Mouse (Mus musculus): ENCODE results near the gene Fam207a. TPM values are rescaled to one million over a fixed set of nuclear protein-coding genes. Genes with fewer than 3 reads are reported as not detected.

The Fam207a gene
- 14.9 and 16.0 TPM in 2 replicates for polyA plus RNA-seq (2015; fragmentation: Nextera tagmentation; extraction: Ambion mirVana)

- under 1% methylated on average over 75 of the region's 75 CpGs for WGBS (ENCODE audit: insufficient replicate concordance)
- peak; percentile 92 for ATAC-seq (ENCODE audit: insufficient read depth)
- Histone ChIP-seq H3K27ac (replicated peaks) (peak within 1 kb of the TSS; percentile 81), H3K4me1 (replicated peaks) (peaks cover 47% of the 10 kb centered on the region), H3K4me3 (replicated peaks) (peak within 1 kb of the TSS; percentile 93), H3K4me2 (peak within 1 kb of the TSS; percentile 92), H3K27me3 (no peaks in the 10 kb centered on the region), H3K9me3 (replicated peaks) (no peaks in the 10 kb centered on the region), H3K9ac (peak within 1 kb of the TSS; percentile 94), H3K36me3 (replicated peaks) (peaks cover 35% of the 10 kb centered on the region)
These were observed at the start of gene Fam207a for GRCm38 (mm10) chr10:77515385-77516348. Gene Fam207a, minus strand, starts transcription at chr10:77515785.

DNA sequence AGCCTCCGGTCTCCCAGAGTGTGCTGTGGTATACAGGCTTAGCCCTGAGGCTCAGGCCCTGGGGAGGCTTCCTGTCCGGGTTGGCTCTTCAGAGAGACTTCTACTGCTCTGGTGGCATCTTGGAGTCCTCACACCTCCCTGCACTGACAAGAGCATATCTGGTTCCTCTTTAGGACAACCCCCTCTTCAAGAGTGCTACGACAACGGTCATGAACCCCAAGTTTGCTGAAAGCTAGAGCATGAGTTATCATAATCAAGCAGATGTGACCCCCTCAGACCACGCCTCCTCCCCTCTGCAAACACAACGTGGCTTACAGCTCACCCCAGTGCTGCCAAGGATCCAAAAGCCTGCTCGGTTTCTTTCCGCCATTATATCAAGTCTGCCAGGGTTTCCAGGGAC is 49.4 kb upstream of the Fam207a start:
- WGBS (ENCODE audit: insufficient replicate concordance) = 44% methylated on average over 8 of the region's 8 CpGs
- Histone ChIP-seq H3K4me2 (no peak overlapping the region), H3K4me1 (replicated peaks) (peaks cover 25% of the 10 kb centered on the region), H3K27me3 (no peaks in the 10 kb centered on the region), H3K9ac (no peak overlapping the region), H3K4me3 (replicated peaks) (no peak overlapping the region), H3K9me3 (replicated peaks) (no peaks in the 10 kb centered on the region), H3K36me3 (replicated peaks) (no peaks in the 10 kb centered on the region), H3K27ac (replicated peaks) (no peak overlapping the region)
- no peak for ATAC-seq (ENCODE audit: insufficient read depth)

GRCm38 (mm10) chr10:77561508-77561907 is 45.9 kb upstream of the Fam207a start:
- Histone ChIP-seq H3K27me3 (no peaks in the 10 kb centered on the region), H3K4me1 (replicated peaks) (peaks cover 25% of the 10 kb centered on the region), H3K9ac (no peak overlapping the region), H3K4me2 (no peak overlapping the region), H3K36me3 (replicated peaks) (no peaks in the 10 kb centered on the region), H3K27ac (replicated peaks) (no peak overlapping the region), H3K4me3 (replicated peaks) (no peak overlapping the region), H3K9me3 (replicated peaks) (no peaks in the 10 kb centered on the region)
- 33% methylated on average over 2 of the region's 2 CpGs for WGBS (ENCODE audit: insufficient replicate concordance)
- ATAC-seq (ENCODE audit: insufficient read depth) = peak; percentile 37

GRCm38 (mm10) chr10:77560830-77561229 is 45.2 kb upstream of the Fam207a start:
- ATAC-seq (ENCODE audit: insufficient read depth) = no peak
- Histone ChIP-seq H3K27me3 (no peaks in the 10 kb centered on the region), H3K36me3 (replicated peaks) (no peaks in the 10 kb centered on the region), H3K27ac (replicated peaks) (no peak overlapping the region), H3K4me3 (replicated peaks) (no peak overlapping the region), H3K9ac (no peak overlapping the region), H3K4me2 (no peak overlapping the region), H3K4me1 (replicated peaks) (peaks cover 25% of the 10 kb centered on the region), H3K9me3 (replicated peaks) (no peaks in the 10 kb centered on the region)
- 69% methylated on average over 9 of the region's 9 CpGs for WGBS (ENCODE audit: insufficient replicate concordance)

DNA sequence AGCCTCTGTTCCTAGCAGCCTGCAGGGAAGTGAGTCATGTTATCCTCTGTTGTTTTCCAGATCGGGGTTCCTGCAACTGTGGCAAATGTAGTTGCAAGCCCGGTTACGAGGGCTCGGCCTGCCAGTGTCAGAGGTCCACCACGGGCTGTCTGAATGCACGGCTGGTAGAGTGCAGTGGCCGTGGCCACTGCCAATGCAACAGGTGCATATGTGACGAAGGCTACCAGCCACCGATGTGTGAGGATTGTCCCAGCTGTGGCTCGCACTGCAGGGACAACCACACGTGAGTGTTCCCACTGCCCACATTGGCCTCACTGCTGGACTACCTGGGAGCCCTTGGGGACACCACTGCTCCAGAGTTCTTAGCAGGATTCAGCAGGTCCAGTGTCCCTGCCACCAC is 44.5 kb upstream of the Fam207a start:
- Histone ChIP-seq H3K36me3 (replicated peaks) (no peaks in the 10 kb centered on the region), H3K4me3 (replicated peaks) (no peak overlapping the region), H3K9ac (no peak overlapping the region), H3K9me3 (replicated peaks) (no peaks in the 10 kb centered on the region), H3K27me3 (no peaks in the 10 kb centered on the region), H3K27ac (replicated peaks) (no peak overlapping the region), H3K4me2 (no peak overlapping the region), H3K4me1 (replicated peaks) (peaks cover 23% of the 10 kb centered on the region)
- WGBS (ENCODE audit: insufficient replicate concordance) = 67% methylated on average over 11 of the region's 11 CpGs
- ATAC-seq (ENCODE audit: insufficient read depth) = no peak

- ATAC-seq (ENCODE audit: insufficient read depth) = no peak
- H3K4me1 ChIP-seq (replicated peaks) = peaks cover 16% of the 10 kb centered on the region
- H3K4me2 ChIP-seq = no peak overlapping the region
- WGBS (ENCODE audit: insufficient replicate concordance) = 77% methylated on average over 4 of the region's 4 CpGs
- no peak overlapping the region for H3K4me3 ChIP-seq (replicated peaks)
- H3K9ac ChIP-seq = no peak overlapping the region
- H3K9me3 ChIP-seq (replicated peaks) = no peaks in the 10 kb centered on the region
- no peaks in the 10 kb centered on the region for H3K36me3 ChIP-seq (replicated peaks)
- H3K27me3 ChIP-seq = no peaks in the 10 kb centered on the region
- no peak overlapping the region for H3K27ac ChIP-seq (replicated peaks)
These were observed 42.1 kb upstream of the Fam207a start for GRCm38 (mm10) chr10:77557641-77558040.

DNA sequence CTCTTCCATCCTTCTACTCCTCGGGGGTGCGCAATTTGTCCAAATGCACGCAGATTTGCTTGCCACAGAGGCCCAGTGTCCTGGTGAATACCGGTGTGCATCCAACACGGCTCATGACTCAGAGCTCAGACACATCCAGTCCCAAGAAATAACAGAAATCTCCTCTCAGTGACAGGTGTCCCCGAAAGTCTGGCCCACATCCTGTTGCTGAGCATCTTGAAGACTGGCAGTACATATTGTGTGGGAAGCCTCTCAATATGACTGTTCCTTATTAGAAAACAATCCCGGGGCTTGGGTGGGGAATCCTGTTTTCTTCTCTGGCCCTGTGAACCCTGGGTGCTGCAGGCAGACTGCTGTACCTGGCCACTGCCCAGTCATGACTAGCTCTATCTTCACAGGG is 41.0 kb upstream of the Fam207a start:
- no peak overlapping the region for H3K4me2 ChIP-seq

DNA sequence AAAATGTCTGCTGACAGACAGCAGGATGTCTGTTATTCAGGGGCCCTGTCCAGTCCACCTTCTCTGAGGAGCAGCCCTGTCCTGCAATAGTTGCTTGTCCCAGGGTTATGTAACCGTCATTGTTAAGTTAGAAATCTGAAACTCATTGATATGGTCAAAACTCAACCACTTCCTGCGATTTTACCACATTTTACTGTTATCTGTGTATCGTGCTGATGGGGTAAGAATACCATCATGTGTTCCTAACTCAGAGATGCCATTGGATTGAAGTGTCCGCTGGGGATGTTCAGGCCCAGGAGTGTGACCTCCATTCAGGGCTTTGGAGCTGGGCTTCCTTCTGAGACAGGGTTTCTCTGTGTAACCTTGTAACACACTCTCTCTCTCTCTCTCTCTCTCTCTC is 39.3 kb upstream of the Fam207a start:
- Histone ChIP-seq H3K9ac (no peak overlapping the region), H3K4me3 (replicated peaks) (no peak overlapping the region), H3K27me3 (no peaks in the 10 kb centered on the region), H3K36me3 (replicated peaks) (no peaks in the 10 kb centered on the region), H3K4me1 (replicated peaks) (0 out of 2 replicates have a peak, but pooled peaks cover 3% of the 10 kb centered on the region), H3K9me3 (replicated peaks) (no peaks in the 10 kb centered on the region), H3K4me2 (no peak overlapping the region), H3K27ac (replicated peaks) (no peak overlapping the region)
- WGBS (ENCODE audit: insufficient replicate concordance) = 49% methylated on average over 4 of the region's 4 CpGs
- ATAC-seq (ENCODE audit: insufficient read depth) = no peak

More for the DNA sequence above, 41.0 kb upstream of the Fam207a start:
- H3K4me1 ChIP-seq (replicated peaks) = peaks cover 14% of the 10 kb centered on the region
- no peaks in the 10 kb centered on the region for H3K27me3 ChIP-seq
- 79% methylated on average over 7 of the region's 7 CpGs for WGBS (ENCODE audit: insufficient replicate concordance)
- H3K9ac ChIP-seq = no peak overlapping the region
- no peak for ATAC-seq (ENCODE audit: insufficient read depth)
- no peak overlapping the region for H3K27ac ChIP-seq (replicated peaks)
- H3K9me3 ChIP-seq (replicated peaks) = no peaks in the 10 kb centered on the region
- no peak overlapping the region for H3K4me3 ChIP-seq (replicated peaks)
- H3K36me3 ChIP-seq (replicated peaks) = no peaks in the 10 kb centered on the region

GRCm38 (mm10) chr10:77553285-77553684 is 37.7 kb upstream of the Fam207a start:
- 68% methylated on average over 4 of the region's 4 CpGs for WGBS (ENCODE audit: insufficient replicate concordance)
- no peak for ATAC-seq (ENCODE audit: insufficient read depth)
- H3K4me1 ChIP-seq (replicated peaks) = 0 out of 2 replicates have a peak, but pooled peaks cover 6% of the 10 kb centered on the region

DNA sequence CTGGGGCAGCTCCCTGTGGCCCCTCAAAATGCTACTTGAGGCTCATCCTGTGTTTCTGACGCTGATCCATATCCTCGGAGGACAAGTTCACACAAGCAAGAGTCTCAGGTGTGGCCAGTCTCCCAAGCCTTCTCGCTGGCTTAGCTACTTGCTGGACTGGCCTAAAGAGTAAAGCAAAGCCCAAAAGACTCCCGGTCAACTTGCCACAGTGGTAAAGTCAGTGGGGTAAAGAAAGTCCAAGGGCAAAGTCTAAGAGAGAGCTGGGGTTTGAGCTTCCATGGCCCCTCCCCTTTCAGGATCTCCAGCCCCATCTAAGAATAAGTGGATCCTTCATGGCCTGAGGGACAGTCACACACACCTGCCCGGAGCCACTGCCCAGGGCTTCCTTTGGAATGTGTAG is 36.6 kb upstream of the Fam207a start:
- Histone ChIP-seq H3K4me2 (no peak overlapping the region), H3K36me3 (replicated peaks) (no peaks in the 10 kb centered on the region), H3K9me3 (replicated peaks) (no peaks in the 10 kb centered on the region), H3K27ac (replicated peaks) (no peak overlapping the region), H3K4me1 (replicated peaks) (0 out of 2 replicates have a peak, but pooled peaks cover 6% of the 10 kb centered on the region), H3K27me3 (no peaks in the 10 kb centered on the region), H3K4me3 (replicated peaks) (no peak overlapping the region), H3K9ac (no peak overlapping the region)
- 73% methylated on average over 5 of the region's 5 CpGs for WGBS (ENCODE audit: insufficient replicate concordance)
- ATAC-seq (ENCODE audit: insufficient read depth) = no peak

More at GRCm38 (mm10) chr10:77553285-77553684, 37.7 kb upstream of the Fam207a start:
- H3K4me3 ChIP-seq (replicated peaks) = no peak overlapping the region
- no peaks in the 10 kb centered on the region for H3K36me3 ChIP-seq (replicated peaks)
- no peak overlapping the region for H3K27ac ChIP-seq (replicated peaks)
- H3K4me2 ChIP-seq = no peak overlapping the region
- H3K27me3 ChIP-seq = no peaks in the 10 kb centered on the region
- H3K9ac ChIP-seq = no peak overlapping the region
- H3K9me3 ChIP-seq (replicated peaks) = no peaks in the 10 kb centered on the region

DNA sequence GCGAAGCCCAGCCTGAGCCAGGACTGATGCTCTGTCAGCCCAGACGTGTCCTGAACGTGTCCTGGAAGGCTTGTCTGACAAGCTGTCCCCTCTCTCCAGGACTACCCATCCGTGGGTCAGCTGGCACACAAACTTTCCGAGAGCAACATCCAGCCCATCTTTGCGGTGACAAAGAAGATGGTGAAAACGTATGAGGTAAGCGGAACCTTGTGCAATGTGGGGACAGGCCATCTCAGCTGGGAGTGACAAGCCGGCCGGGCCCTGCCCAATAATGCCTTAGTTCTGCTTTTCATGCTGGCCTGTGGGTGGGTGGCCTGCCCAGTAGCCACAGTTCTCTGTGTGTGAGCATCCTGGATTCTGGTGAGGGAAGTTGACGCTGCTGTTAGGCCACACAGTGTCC is 35.3 kb upstream of the Fam207a start:
- H3K27me3 ChIP-seq = no peaks in the 10 kb centered on the region
- 63% methylated on average over 11 of the region's 11 CpGs for WGBS (ENCODE audit: insufficient replicate concordance)
- peak overlapping the region; percentile 53; the same call in 1 of the 2 replicates for H3K27ac ChIP-seq (replicated peaks)
- H3K4me2 ChIP-seq = no peak overlapping the region
- no peak overlapping the region for H3K4me3 ChIP-seq (replicated peaks)
- H3K9ac ChIP-seq = no peak overlapping the region
- ATAC-seq (ENCODE audit: insufficient read depth) = peak; percentile 28; the same call in 1 of the 2 replicates
- no peaks in the 10 kb centered on the region for H3K9me3 ChIP-seq (replicated peaks)
- no peaks in the 10 kb centered on the region for H3K36me3 ChIP-seq (replicated peaks)
- H3K4me1 ChIP-seq (replicated peaks) = 0 out of 2 replicates have a peak, but pooled peaks cover 6% of the 10 kb centered on the region
